Mouse (Mus musculus): Measurements from ENCODE around the gene Gm5767. TPM values are rescaled to one million over a fixed set of nuclear protein-coding genes. Genes with fewer than 3 reads are reported as not detected.

Gene Gm5767
- polyA plus RNA-seq, 1 experiment from 2014 or later, result not detected

GRCm38 (mm10) chr16:8672350-8672687, 8.3 kb upstream of the Gm5767 start:
- H3K27ac ChIP-seq (ENCODE audit: low read depth, low read length), result 0 out of 2 replicates have a peak overlapping the region, but pooled peaks have one; percentile 5
- no peaks in the 10 kb centered on the region for H3K27me3 ChIP-seq (ENCODE audit: control insufficient read depth, insufficient read depth, low read length)
- H3K4me2 ChIP-seq, result peak overlapping the region; percentile 81
- WGBS (ENCODE audit: insufficient replicate concordance), result under 1% methylated on average over 18 of the region's 18 CpGs
- H3K9ac ChIP-seq (ENCODE audit: low read depth, low read length), result peak overlapping the region; percentile 76; the same call in 1 of the 2 replicates
- H3K4me1 ChIP-seq (ENCODE audit: control insufficient read depth, insufficient read depth, low read length), result peaks cover 38% of the 10 kb centered on the region
- ATAC-seq (replicated peaks; ENCODE audit: insufficient number of reproducible peaks, low FRiP score, low TSS enrichment), result no peak
- H3K4me3 ChIP-seq (ENCODE audit: low read depth, low read length), result peak overlapping the region; percentile 66
- H3K36me3 ChIP-seq (ENCODE audit: control insufficient read depth, insufficient read depth, low read length), result no peaks in the 10 kb centered on the region
- no peaks in the 10 kb centered on the region for H3K9me3 ChIP-seq (replicated peaks; ENCODE audit: control insufficient read depth, low read length)

DNA sequence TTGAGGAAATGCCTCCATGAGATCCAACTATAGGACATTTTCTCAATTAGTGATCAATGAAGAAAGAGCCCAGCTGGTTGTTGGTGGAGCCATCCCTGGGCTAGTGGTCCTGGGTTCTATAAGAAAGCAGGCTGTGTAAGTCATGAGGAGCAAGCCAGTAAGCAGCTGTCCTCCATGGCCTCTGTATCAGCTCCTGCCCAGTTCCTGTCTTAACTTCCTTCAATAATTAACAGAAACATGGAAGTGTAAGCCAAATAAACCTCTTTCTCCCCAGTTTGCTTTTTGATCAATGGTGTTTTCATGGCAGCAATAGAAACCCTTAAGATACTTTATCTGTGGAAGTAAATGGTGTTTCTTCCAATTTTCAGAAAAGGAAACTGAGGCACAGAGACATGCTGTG, 7.8 kb upstream of the Gm5767 start:
- Histone ChIP-seq H3K36me3 (ENCODE audit: control insufficient read depth, insufficient read depth, low read length) (no peaks in the 10 kb centered on the region), H3K9ac (ENCODE audit: low read depth, low read length) (no peak overlapping the region), H3K27ac (ENCODE audit: low read depth, low read length) (no peak overlapping the region), H3K4me1 (ENCODE audit: control insufficient read depth, insufficient read depth, low read length) (peaks cover 33% of the 10 kb centered on the region), H3K27me3 (ENCODE audit: control insufficient read depth, insufficient read depth, low read length) (no peaks in the 10 kb centered on the region), H3K9me3 (replicated peaks; ENCODE audit: control insufficient read depth, low read length) (no peaks in the 10 kb centered on the region), H3K4me2 (peak overlapping the region; percentile 81), H3K4me3 (ENCODE audit: low read depth, low read length) (no peak overlapping the region; the same call in 1 of the 2 replicates)
- ATAC-seq (replicated peaks; ENCODE audit: insufficient number of reproducible peaks, low FRiP score, low TSS enrichment), result no peak

DNA sequence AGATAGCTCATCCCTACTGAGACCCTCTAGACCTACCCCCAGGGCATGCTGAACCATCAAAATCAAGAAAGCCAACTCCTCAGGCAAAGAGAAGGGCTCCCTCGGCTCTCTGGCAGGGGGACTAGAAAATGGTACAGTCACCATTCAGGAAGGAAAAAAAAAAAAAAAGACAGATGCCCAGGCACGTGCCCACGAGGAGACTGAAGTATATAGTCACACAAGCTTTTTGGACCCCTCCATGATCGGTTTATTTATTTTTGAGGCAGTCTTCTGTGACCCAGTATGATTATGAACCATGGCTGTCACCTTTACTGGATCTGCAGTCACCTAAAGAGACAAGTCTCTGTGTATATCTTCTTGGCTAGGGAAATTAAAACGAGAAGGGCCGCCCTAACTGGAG, 7.2 kb upstream of the Gm5767 start:
- no peak for ATAC-seq (replicated peaks; ENCODE audit: insufficient number of reproducible peaks, low FRiP score, low TSS enrichment)

GRCm38 (mm10) chr16:8674165-8674564, 6.4 kb upstream of the Gm5767 start:
- Histone ChIP-seq H3K4me2 (no peak overlapping the region), H3K4me3 (ENCODE audit: low read depth, low read length) (no peak overlapping the region), H3K9me3 (replicated peaks; ENCODE audit: control insufficient read depth, low read length) (no peaks in the 10 kb centered on the region), H3K4me1 (ENCODE audit: control insufficient read depth, insufficient read depth, low read length) (peaks cover 19% of the 10 kb centered on the region), H3K27ac (ENCODE audit: low read depth, low read length) (no peak overlapping the region), H3K9ac (ENCODE audit: low read depth, low read length) (no peak overlapping the region), H3K27me3 (ENCODE audit: control insufficient read depth, insufficient read depth, low read length) (no peaks in the 10 kb centered on the region), H3K36me3 (ENCODE audit: control insufficient read depth, insufficient read depth, low read length) (no peaks in the 10 kb centered on the region)
- 5% methylated on average over 8 of the region's 8 CpGs for WGBS (ENCODE audit: insufficient replicate concordance)
- ATAC-seq (replicated peaks; ENCODE audit: insufficient number of reproducible peaks, low FRiP score, low TSS enrichment), result no peak

More for the DNA sequence above, 7.2 kb upstream of the Gm5767 start:
- H3K4me3 ChIP-seq (ENCODE audit: low read depth, low read length), result no peak overlapping the region
- no peaks in the 10 kb centered on the region for H3K9me3 ChIP-seq (replicated peaks; ENCODE audit: control insufficient read depth, low read length)
- no peaks in the 10 kb centered on the region for H3K27me3 ChIP-seq (ENCODE audit: control insufficient read depth, insufficient read depth, low read length)
- no peak overlapping the region for H3K4me2 ChIP-seq
- no peaks in the 10 kb centered on the region for H3K36me3 ChIP-seq (ENCODE audit: control insufficient read depth, insufficient read depth, low read length)
- H3K9ac ChIP-seq (ENCODE audit: low read depth, low read length), result no peak overlapping the region
- WGBS (ENCODE audit: insufficient replicate concordance), result 72% methylated on average over 6 of the region's 6 CpGs
- H3K27ac ChIP-seq (ENCODE audit: low read depth, low read length), result no peak overlapping the region
- H3K4me1 ChIP-seq (ENCODE audit: control insufficient read depth, insufficient read depth, low read length), result peaks cover 27% of the 10 kb centered on the region

DNA sequence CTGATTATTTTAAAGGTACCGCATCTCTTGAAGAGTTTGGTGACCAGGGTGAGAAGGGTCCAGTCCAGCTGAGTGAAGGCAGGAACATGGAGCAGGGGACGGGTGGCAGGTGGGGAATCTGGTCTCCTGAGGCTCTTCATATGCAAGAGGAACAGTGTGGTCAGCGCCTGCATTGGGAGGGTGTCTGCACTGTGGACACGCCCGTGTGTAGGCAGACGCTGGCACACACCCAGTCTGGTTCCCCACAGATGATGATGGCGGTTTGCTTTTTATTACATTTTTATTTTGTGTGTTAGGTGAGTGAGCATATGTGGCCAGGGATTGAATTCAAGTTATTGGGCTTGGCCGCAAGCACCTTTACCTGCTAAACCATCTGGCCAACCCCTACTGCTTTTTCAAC, 5.0 kb upstream of the Gm5767 start:
- H3K4me3 ChIP-seq (ENCODE audit: low read depth, low read length), result no peak overlapping the region
- H3K4me2 ChIP-seq, result no peak overlapping the region
- no peak overlapping the region for H3K27ac ChIP-seq (ENCODE audit: low read depth, low read length)
- H3K9me3 ChIP-seq (replicated peaks; ENCODE audit: control insufficient read depth, low read length), result no peaks in the 10 kb centered on the region
- H3K27me3 ChIP-seq (ENCODE audit: control insufficient read depth, insufficient read depth, low read length), result no peaks in the 10 kb centered on the region
- 80% methylated on average over 8 of the region's 8 CpGs for WGBS (ENCODE audit: insufficient replicate concordance)
- no peaks in the 10 kb centered on the region for H3K36me3 ChIP-seq (ENCODE audit: control insufficient read depth, insufficient read depth, low read length)
- no peak overlapping the region for H3K9ac ChIP-seq (ENCODE audit: low read depth, low read length)
- peaks cover 5% of the 10 kb centered on the region for H3K4me1 ChIP-seq (ENCODE audit: control insufficient read depth, insufficient read depth, low read length)
- ATAC-seq (replicated peaks; ENCODE audit: insufficient number of reproducible peaks, low FRiP score, low TSS enrichment), result no peak

- Histone ChIP-seq H3K27ac (ENCODE audit: low read depth, low read length) (no peak overlapping the region), H3K9ac (ENCODE audit: low read depth, low read length) (no peak overlapping the region), H3K4me1 (ENCODE audit: control insufficient read depth, insufficient read depth, low read length) (no peaks in the 10 kb centered on the region), H3K27me3 (ENCODE audit: control insufficient read depth, insufficient read depth, low read length) (no peaks in the 10 kb centered on the region), H3K4me2 (no peak overlapping the region), H3K36me3 (ENCODE audit: control insufficient read depth, insufficient read depth, low read length) (no peaks in the 10 kb centered on the region), H3K4me3 (ENCODE audit: low read depth, low read length) (no peak overlapping the region), H3K9me3 (replicated peaks; ENCODE audit: control insufficient read depth, low read length) (no peaks in the 10 kb centered on the region)
- WGBS (ENCODE audit: insufficient replicate concordance), result 64% methylated on average over 2 of the region's 2 CpGs
- ATAC-seq (replicated peaks; ENCODE audit: insufficient number of reproducible peaks, low FRiP score, low TSS enrichment), result no peak
Measured at GRCm38 (mm10) chr16:8676228-8676627, 4.3 kb upstream of the Gm5767 start.

DNA sequence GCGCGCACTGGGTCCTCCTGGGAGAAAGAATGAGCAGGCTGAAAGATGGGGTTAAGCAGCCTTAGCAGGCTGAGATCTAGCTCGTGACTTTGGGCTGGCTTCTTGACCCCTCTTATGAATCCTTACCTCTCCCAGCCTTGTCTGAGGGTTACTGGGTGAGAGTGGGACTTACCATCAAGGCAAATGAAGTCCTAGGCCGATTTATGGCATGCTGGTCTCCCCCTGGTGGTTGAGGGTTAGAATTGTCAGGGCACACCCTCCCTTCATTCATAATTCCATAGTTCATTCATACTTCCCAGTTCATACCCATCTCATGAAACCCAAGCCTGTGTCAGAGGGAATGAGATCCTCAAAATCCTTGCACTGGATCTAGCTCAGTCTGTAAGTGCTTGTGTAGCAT, 3.8 kb upstream of the Gm5767 start:
- H3K4me3 ChIP-seq (ENCODE audit: low read depth, low read length), result no peak overlapping the region
- no peaks in the 10 kb centered on the region for H3K4me1 ChIP-seq (ENCODE audit: control insufficient read depth, insufficient read depth, low read length)
- no peak overlapping the region for H3K27ac ChIP-seq (ENCODE audit: low read depth, low read length)
- H3K36me3 ChIP-seq (ENCODE audit: control insufficient read depth, insufficient read depth, low read length), result no peaks in the 10 kb centered on the region
- ATAC-seq (replicated peaks; ENCODE audit: insufficient number of reproducible peaks, low FRiP score, low TSS enrichment), result no peak
- 47% methylated on average over 4 of the region's 4 CpGs for WGBS (ENCODE audit: insufficient replicate concordance)
- H3K9me3 ChIP-seq (replicated peaks; ENCODE audit: control insufficient read depth, low read length), result no peaks in the 10 kb centered on the region
- no peak overlapping the region for H3K9ac ChIP-seq (ENCODE audit: low read depth, low read length)
- H3K27me3 ChIP-seq (ENCODE audit: control insufficient read depth, insufficient read depth, low read length), result no peaks in the 10 kb centered on the region
- no peak overlapping the region for H3K4me2 ChIP-seq

GRCm38 (mm10) chr16:8678035-8678434, 2.5 kb upstream of the Gm5767 start:
- Histone ChIP-seq H3K9ac (ENCODE audit: low read depth, low read length) (no peak overlapping the region), H3K9me3 (replicated peaks; ENCODE audit: control insufficient read depth, low read length) (no peaks in the 10 kb centered on the region), H3K4me3 (ENCODE audit: low read depth, low read length) (no peak overlapping the region), H3K36me3 (ENCODE audit: control insufficient read depth, insufficient read depth, low read length) (no peaks in the 10 kb centered on the region), H3K4me2 (no peak overlapping the region), H3K27ac (ENCODE audit: low read depth, low read length) (no peak overlapping the region), H3K27me3 (ENCODE audit: control insufficient read depth, insufficient read depth, low read length) (no peaks in the 10 kb centered on the region), H3K4me1 (ENCODE audit: control insufficient read depth, insufficient read depth, low read length) (no peaks in the 10 kb centered on the region)
- WGBS (ENCODE audit: insufficient replicate concordance), result 70% methylated on average over 5 of the region's 5 CpGs
- no peak for ATAC-seq (replicated peaks; ENCODE audit: insufficient number of reproducible peaks, low FRiP score, low TSS enrichment)

DNA sequence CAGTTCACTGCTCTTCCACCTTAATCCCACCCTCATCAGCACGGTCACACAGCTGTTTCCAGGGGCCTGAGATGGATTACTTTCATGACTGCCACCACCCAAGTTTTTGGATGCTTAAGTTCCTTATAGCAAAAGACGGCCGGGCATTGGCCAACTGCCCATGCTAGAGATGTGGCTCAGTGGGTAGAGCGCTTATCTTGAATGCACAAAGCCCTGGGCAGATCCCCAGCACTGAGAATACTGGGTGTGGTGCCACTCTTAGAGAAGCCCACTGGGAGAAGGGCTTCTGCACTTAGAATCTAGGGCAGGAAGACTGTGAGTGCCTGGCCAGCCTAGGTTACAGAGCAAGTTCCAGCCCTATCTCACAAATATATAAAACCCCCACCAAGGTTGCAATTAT, 1.9 kb upstream of the Gm5767 start:
- no peak for ATAC-seq (replicated peaks; ENCODE audit: insufficient number of reproducible peaks, low FRiP score, low TSS enrichment)
- no peaks in the 10 kb centered on the region for H3K4me1 ChIP-seq (ENCODE audit: control insufficient read depth, insufficient read depth, low read length)
- no peak overlapping the region for H3K27ac ChIP-seq (ENCODE audit: low read depth, low read length)
- no peaks in the 10 kb centered on the region for H3K36me3 ChIP-seq (ENCODE audit: control insufficient read depth, insufficient read depth, low read length)
- no peak overlapping the region for H3K4me3 ChIP-seq (ENCODE audit: low read depth, low read length)
- WGBS (ENCODE audit: insufficient replicate concordance), result 82% methylated on average over 4 of the region's 4 CpGs
- no peaks in the 10 kb centered on the region for H3K27me3 ChIP-seq (ENCODE audit: control insufficient read depth, insufficient read depth, low read length)
- H3K4me2 ChIP-seq, result no peak overlapping the region
- H3K9me3 ChIP-seq (replicated peaks; ENCODE audit: control insufficient read depth, low read length), result no peaks in the 10 kb centered on the region
- no peak overlapping the region for H3K9ac ChIP-seq (ENCODE audit: low read depth, low read length)

Data from heart, embryonic 11.5 days (tissue).